Mouse (Mus musculus) kidney, embryonic 14.5 days (tissue): ENCODE data around the gene Pex16. TPM values are rescaled to one million over a fixed set of nuclear protein-coding genes. Genes with fewer than 3 reads are reported as not detected.

Experiments
- ATAC-seq: fragments of 200-750 bp; cut with Nextera tagmentation; 2 replicates; pipeline ENCODE4 v1.8.0; 2017; ENCODE audit warnings: moderate number of reproducible peaks, mild to moderate bottlenecking, moderate TSS enrichment, moderate library complexity; ENCODE audit not compliant: low FRiP score, low TSS enrichment
- H3K27ac ChIP-seq: fragments of 300-500 bp; sonication (generic); 2 replicates; pipeline ENCODE4 v1.5.1; 2014; ENCODE audit warnings: low read depth, mild to moderate bottlenecking, low read length, moderate library complexity, mixed read lengths
- H3K27me3 ChIP-seq: fragments of 300-500 bp; sonication (generic); 2 replicates; pipeline ENCODE4 v1.6.1; 2014; ENCODE audit warnings: mild to moderate bottlenecking, low read length; ENCODE audit not compliant: control insufficient read depth, insufficient read depth
- H3K36me3 ChIP-seq: fragments of 300-500 bp; sonication (generic); 2 replicates; pipeline ENCODE4 v1.6.1; 2014; ENCODE audit warnings: low read length, mixed read lengths; ENCODE audit not compliant: control insufficient read depth, insufficient read depth
- H3K4me1 ChIP-seq: fragments of 300-500 bp; sonication (generic); 2 replicates; pipeline ENCODE4 v1.6.1; 2014; ENCODE audit warnings: low read length, mixed read lengths; ENCODE audit not compliant: control insufficient read depth, insufficient read depth
- H3K4me2 ChIP-seq: fragments of 300-500 bp; sonication (generic); replicated peaks from 2 replicates; pipeline ENCODE4 v1.6.1; 2014; ENCODE audit warnings: low read depth, mild to moderate bottlenecking, low read length
- H3K4me3 ChIP-seq: fragments of 300-500 bp; sonication (generic); 2 replicates; pipeline ENCODE4 v1.5.1; 2014; ENCODE audit warnings: mild to moderate bottlenecking, low read length
- H3K9ac ChIP-seq: fragments of 300-500 bp; sonication (generic); 2 replicates; pipeline ENCODE4 v1.6.1; 2014; ENCODE audit warnings: low read depth, mild to moderate bottlenecking, low read length, moderate library complexity
- H3K9me3 ChIP-seq: fragments of 300-500 bp; sonication (generic); 2 replicates; pipeline ENCODE4 v1.6.1; 2016; ENCODE audit warnings: low read length; ENCODE audit not compliant: control insufficient read depth
- WGBS: fragments of 180-500 bp; shearing (Covaris S2); extraction: QIAGEN DNeasy Blood & Tissue Kit; methylation state at CpG from one replicate; pipeline ENCODE4 v1.1.7; 2014; 5-methylcytosine and 5-hydroxymethylcytosine counted together
- polyA plus RNA-seq: library from polyadenylated mRNA; unstranded; fragments of >200 nt; fragmentation: Nextera tagmentation; extraction: Ambion mirVana; gene quantifications from 2 replicates; pipeline ENCODE4 v1.2.1, GENCODE M21; 2014

Gene Pex16
- polyA plus RNA-seq, 1 experiment from 2014 or later: 22.7 TPM

- under 1% methylated on average over 56 of the region's 62 CpGs for WGBS
- Histone ChIP-seq H3K4me3 (peak overlapping the region; percentile 46), H3K36me3 (peaks cover 34% of the 10 kb centered on the region), H3K4me1 (peaks cover 41% of the 10 kb centered on the region), H3K9me3 (no peaks in the 10 kb centered on the region), H3K4me2 (peak overlapping the region; percentile 50), H3K9ac (peak overlapping the region; percentile 44), H3K27ac (peak overlapping the region; percentile 70; the same call in 1 of the 2 replicates), H3K27me3 (no peaks in the 10 kb centered on the region)
- ATAC-seq: peak; percentile 94
These were observed 14.6 kb downstream of the Pex16 start for GRCm38 (mm10) chr2:92388891-92389641.

- Histone ChIP-seq H3K9me3 (no peaks in the 10 kb centered on the region), H3K36me3 (peaks cover 28% of the 10 kb centered on the region), H3K27ac (0 out of 2 replicates have a peak overlapping the region, but pooled peaks have one; percentile 17), H3K4me2 (peak overlapping the region; percentile 50), H3K9ac (0 out of 2 replicates have a peak overlapping the region, but pooled peaks have one; percentile 44), H3K4me3 (peak overlapping the region; percentile 46), H3K4me1 (peaks cover 41% of the 10 kb centered on the region), H3K27me3 (no peaks in the 10 kb centered on the region)
- WGBS: 4% methylated on average over 10 of the region's 10 CpGs
- no peak; the same call in 1 of the 2 replicates for ATAC-seq
These were observed 15.2 kb downstream of the Pex16 start for GRCm38 (mm10) chr2:92389645-92390044.

GRCm38 (mm10) chr2:92390206-92390930 is 15.9 kb downstream of the Pex16 start:
- no peak for ATAC-seq
- 80% methylated on average over 6 of the region's 6 CpGs for WGBS
- H3K27me3 ChIP-seq: no peaks in the 10 kb centered on the region
- no peak overlapping the region for H3K4me3 ChIP-seq
- peaks cover 21% of the 10 kb centered on the region for H3K36me3 ChIP-seq
- no peaks in the 10 kb centered on the region for H3K9me3 ChIP-seq
- 0 out of 2 replicates have a peak overlapping the region, but pooled peaks have one; percentile 17 for H3K27ac ChIP-seq
- no peak overlapping the region for H3K9ac ChIP-seq
- H3K4me2 ChIP-seq: no peak overlapping the region
- H3K4me1 ChIP-seq: peaks cover 41% of the 10 kb centered on the region

- Histone ChIP-seq H3K4me1 (peaks cover 41% of the 10 kb centered on the region), H3K9ac (peak overlapping the region; percentile 50; the same call in 1 of the 2 replicates), H3K27ac (no peak overlapping the region), H3K4me3 (peak overlapping the region; percentile 37; the same call in 1 of the 2 replicates), H3K27me3 (no peaks in the 10 kb centered on the region), H3K36me3 (peaks cover 13% of the 10 kb centered on the region), H3K9me3 (no peaks in the 10 kb centered on the region), H3K4me2 (peak overlapping the region; percentile 45)
- 82% methylated on average over 8 of the region's 8 CpGs for WGBS
- no peak for ATAC-seq
These were observed 16.6 kb downstream of the Pex16 start for GRCm38 (mm10) chr2:92391116-92391515.

GRCm38 (mm10) chr2:92391703-92392317 is 17.3 kb downstream of the Pex16 start:
- ATAC-seq: no peak
- peaks cover 6% of the 10 kb centered on the region for H3K36me3 ChIP-seq
- peak overlapping the region; percentile 50 for H3K9ac ChIP-seq
- H3K27ac ChIP-seq: peak overlapping the region; percentile 72
- peak overlapping the region; percentile 45 for H3K4me2 ChIP-seq
- no peaks in the 10 kb centered on the region for H3K27me3 ChIP-seq
- no peaks in the 10 kb centered on the region for H3K9me3 ChIP-seq
- peak overlapping the region; percentile 37 for H3K4me3 ChIP-seq
- WGBS: 20% methylated on average over 11 of the region's 11 CpGs
- H3K4me1 ChIP-seq: peaks cover 41% of the 10 kb centered on the region

DNA sequence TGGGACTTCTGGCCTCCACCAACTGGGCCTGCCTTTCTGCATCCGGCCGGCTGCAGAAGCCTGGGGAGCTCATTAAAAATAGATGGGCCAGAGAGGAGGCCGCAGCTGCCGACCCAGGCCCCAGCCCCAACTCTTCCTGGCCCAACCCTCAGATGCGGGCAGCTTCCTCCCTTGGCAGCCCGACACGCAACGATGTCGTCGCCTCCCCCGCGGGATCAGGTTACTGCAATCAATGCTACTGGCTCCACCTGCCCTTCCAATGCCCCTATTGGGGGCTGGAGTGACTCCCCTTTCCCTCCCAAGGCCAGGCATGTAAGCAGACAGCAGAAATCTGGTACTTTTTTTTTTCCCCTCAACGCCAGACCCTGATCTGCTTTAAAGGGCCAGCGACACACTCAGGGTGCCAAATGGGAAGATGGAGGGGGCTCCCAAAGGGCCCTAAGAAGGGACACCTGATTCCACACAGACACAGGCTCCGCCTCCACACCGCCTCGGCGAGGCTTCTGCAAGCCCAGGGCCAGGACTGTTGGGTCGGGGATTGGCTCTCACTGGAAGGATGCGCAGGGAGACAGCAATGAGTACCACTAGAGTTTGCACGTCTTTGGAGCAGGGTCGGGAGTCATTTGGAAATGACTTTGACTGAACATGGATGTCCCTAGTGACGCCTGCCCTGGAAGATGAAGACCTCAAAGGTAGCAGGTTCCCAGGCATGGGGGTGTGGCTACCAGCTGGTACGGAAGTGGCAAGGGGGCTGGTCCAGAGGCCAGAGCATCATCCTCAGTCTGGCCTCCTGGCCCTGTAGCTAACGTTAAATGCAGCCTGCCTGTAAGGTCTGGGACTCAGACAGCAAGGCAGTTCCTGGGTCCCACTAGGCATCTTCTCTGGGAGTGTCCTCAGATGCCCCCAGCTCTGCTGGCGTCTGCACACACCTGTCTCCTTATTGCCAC is 18.1 kb downstream of the Pex16 start:
- ATAC-seq: peak; percentile 24; the same call in 1 of the 2 replicates
- H3K27ac ChIP-seq: peak overlapping the region; percentile 72
- no peaks in the 10 kb centered on the region for H3K27me3 ChIP-seq
- no peaks in the 10 kb centered on the region for H3K9me3 ChIP-seq
- H3K36me3 ChIP-seq: no peaks in the 10 kb centered on the region
- H3K4me1 ChIP-seq: peaks cover 41% of the 10 kb centered on the region
- 3% methylated on average over 26 of the region's 26 CpGs for WGBS
- H3K4me3 ChIP-seq: peak overlapping the region; percentile 37
- H3K4me2 ChIP-seq: peak overlapping the region; percentile 45
- peak overlapping the region; percentile 50; the same call in 1 of the 2 replicates for H3K9ac ChIP-seq

DNA sequence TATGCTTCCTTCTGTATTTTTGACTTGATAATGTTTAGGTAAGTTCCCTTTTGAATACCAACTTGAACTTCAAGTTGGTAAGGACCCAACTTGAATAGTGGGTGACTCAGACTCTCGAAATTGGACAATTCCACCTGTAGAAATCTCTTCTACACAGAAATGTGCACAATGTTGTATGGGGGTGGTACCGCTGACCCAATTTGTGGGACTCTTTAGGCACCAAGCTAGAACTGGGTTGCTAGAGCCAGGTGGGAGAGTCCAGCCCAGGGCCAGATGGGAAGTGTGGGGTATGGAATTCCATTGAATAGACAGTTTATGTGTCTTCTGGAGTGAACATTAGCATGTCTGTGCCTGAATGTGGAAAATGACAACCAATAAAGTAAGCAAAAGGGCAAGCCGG is 21.1 kb downstream of the Pex16 start:
- H3K9ac ChIP-seq: no peak overlapping the region
- H3K4me3 ChIP-seq: no peak overlapping the region
- no peak overlapping the region for H3K27ac ChIP-seq
- H3K9me3 ChIP-seq: no peaks in the 10 kb centered on the region
- no peak for ATAC-seq
- H3K4me1 ChIP-seq: peaks cover 23% of the 10 kb centered on the region
- WGBS: 91% methylated on average over 3 of the region's 3 CpGs
- H3K27me3 ChIP-seq: no peaks in the 10 kb centered on the region; the same call in 1 of the 2 replicates
- H3K4me2 ChIP-seq: no peak overlapping the region
- H3K36me3 ChIP-seq: no peaks in the 10 kb centered on the region

GRCm38 (mm10) chr2:92397436-92397835 is 23.0 kb downstream of the Pex16 start:
- H3K27me3 ChIP-seq: no peaks in the 10 kb centered on the region; the same call in 1 of the 2 replicates
- no peak overlapping the region for H3K4me2 ChIP-seq
- peaks cover 8% of the 10 kb centered on the region; the same call in 1 of the 2 replicates for H3K4me1 ChIP-seq
- H3K4me3 ChIP-seq: no peak overlapping the region
- WGBS: 64% methylated on average over 1 of the region's 1 CpGs
- H3K9ac ChIP-seq: no peak overlapping the region
- no peaks in the 10 kb centered on the region for H3K9me3 ChIP-seq
- no peaks in the 10 kb centered on the region for H3K36me3 ChIP-seq
- no peak overlapping the region for H3K27ac ChIP-seq
- no peak for ATAC-seq
